Mouse (Mus musculus) urinary bladder, postnatal 25 days (tissue): ENCODE measurements around the gene Sema4b.

ENCODE experiments used
- DNase-seq: peaks from one replicate; pipeline ENCODE4 v3.0.0; 2022; ENCODE audit warnings: low spot score

Sema4b gene

GRCm38 (mm10) chr7:80186531-80187296, at the start of gene Sema4b:
TSS of gene Sema4b (plus strand) at chr7:80186841.
- peak; percentile 88 for DNase-seq

DNA sequence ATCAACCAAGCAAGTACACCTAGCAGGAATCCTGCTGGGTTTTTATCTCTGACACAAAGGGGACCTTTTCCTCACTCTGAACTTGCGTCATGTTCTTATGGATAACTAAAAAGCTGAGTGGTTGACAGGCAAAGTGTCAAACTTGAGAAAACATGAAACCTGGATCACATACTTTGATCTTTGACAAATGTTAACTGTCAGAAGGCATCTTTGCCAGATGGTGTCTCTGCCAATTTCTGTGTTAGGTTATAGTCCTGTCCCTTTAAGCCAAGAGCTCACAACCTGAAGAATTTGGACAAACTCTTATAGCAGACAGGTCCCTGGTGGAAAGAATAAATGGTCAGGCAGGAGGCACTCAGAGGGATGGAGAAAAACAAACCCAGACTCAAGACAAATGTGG, 48.3 kb upstream of the Sema4b start:
- no peak for DNase-seq

DNA sequence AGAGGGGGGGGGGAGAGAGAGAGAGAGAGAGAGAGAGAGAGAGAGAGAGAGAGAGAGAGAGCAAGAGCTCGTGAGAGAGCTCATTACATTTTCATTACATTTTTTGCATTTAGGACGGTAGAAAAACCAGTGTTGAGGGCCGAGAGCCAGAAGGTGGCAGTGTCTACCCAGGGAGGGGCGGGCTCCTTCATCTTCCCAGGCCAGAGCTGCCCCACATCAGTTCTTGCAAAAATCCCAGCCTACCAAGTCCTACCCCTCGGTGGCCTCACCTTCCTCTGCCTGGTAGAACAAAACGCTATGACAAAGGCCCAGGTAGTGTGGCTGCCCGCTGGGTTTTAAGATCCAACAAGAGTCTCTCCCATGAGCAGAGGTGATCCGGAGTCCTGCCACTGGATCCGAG, 45.8 kb upstream of the Sema4b start:
- peak; percentile 65 for DNase-seq

DNA sequence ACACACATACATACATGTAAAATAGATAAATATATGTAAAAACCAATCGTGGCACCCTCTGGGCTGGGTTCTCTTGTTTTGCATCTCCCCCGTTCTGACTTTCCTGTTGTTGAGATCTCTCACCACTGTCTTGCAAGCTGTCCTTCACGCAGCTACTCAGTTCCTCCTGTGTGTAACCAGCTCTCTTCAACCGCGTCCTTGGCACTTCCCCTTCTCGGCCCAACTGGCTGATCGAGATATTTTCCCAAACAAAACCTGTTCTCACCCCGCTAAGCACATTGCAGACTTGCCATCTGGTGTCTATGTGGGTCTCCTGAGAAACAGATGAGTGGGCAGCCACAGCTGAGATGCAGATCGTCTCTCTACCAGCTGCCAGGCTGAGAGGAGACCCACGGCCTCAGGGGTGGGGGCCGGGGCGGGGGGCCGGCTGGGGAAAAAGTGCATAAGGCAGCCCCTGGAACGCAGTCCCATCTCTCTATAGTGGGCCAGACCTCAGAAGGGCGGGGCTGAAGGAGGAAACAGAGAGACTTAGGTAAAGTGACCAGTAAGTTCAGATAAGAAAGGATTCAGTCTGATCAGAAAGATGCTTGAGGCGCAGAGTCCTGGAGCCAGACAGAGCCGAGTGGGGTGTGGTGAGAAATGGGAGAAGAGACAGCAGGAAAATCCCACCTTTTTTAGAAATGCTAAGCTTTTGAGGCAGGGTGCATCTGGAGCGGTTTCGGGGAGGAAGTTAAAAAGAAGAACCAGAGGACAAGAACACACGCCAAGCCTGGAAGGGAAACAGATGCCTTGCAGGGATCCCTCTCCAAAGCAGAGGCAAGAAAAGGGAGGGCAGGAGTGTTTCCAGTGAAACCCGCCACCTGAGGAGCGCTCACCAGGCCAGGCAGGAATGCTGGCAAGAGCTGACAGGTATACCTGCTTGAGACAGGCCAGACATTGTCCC, 43.0 kb upstream of the Sema4b start:
- DNase-seq = no peak

DNA sequence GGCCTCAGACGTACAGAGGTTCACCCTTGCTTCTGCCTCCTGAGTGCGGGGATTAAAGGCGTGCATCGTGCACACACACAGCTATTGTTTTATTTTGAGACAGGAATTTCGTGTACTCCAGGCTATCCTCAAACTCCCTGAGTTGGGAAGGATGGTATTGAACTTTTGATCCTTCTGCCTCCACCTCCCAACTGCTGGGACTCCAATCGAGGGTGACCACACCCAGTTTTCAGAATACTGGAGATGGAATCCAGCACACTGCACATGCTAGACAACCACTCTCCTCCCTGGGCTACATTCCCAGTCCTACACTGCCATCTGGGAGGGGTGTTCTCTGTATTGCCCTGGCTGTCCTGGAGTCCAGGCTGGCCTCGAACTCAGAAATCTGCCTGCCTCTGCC, 41.9 kb upstream of the Sema4b start:
- DNase-seq = no peak

DNA sequence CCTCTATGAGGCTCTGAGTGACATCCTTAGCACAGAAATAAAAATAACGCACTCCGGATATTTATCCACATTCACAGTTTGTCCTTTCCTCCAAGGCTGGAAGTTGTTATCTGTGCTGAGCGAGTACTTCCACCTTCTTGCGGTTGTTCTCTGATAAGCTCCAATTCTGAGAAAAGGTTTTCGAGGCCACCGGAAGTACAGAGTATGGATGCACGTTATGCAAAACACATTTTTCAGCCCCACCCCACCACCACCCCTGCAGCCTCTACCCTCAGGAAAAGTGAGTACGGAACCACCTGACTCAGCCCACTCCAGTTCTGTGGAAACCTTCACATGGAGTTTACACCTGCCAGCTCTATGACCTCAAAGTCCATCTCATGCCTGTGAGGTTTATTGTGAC, 40.6 kb upstream of the Sema4b start:
- no peak for DNase-seq

- no peak for DNase-seq
Observed at GRCm38 (mm10) chr7:80149356-80149755, 37.3 kb upstream of the Sema4b start.

DNA sequence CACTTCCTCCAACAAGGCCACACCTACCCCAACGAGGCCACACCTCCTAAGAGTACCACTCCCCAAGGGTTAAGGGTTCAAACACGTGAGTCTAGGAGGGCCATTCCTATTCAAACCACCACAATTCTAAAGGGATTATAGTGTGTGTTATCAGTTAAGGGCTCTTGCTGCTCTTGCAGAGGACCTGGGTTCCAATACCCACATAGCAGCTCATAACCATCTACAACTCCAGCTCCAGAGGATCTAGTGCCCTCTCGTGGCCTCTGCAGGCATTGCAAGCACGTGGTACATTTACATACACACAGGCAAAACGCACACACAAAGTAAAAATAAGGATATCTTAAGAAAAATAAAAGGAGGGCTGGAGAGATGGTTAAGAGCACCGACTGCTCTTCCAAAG, 34.5 kb upstream of the Sema4b start:
- DNase-seq = no peak

GRCm38 (mm10) chr7:80152756-80153155, 33.9 kb upstream of the Sema4b start:
- DNase-seq = no peak

GRCm38 (mm10) chr7:80154689-80155088, 32.0 kb upstream of the Sema4b start:
- DNase-seq = no peak

GRCm38 (mm10) chr7:80156711-80157227, 29.9 kb upstream of the Sema4b start:
- DNase-seq = peak; percentile 52

- DNase-seq = no peak
Observed at GRCm38 (mm10) chr7:80158496-80159268, 28.0 kb upstream of the Sema4b start.

- no peak for DNase-seq
Observed at GRCm38 (mm10) chr7:80160293-80160944, 26.2 kb upstream of the Sema4b start.

DNA sequence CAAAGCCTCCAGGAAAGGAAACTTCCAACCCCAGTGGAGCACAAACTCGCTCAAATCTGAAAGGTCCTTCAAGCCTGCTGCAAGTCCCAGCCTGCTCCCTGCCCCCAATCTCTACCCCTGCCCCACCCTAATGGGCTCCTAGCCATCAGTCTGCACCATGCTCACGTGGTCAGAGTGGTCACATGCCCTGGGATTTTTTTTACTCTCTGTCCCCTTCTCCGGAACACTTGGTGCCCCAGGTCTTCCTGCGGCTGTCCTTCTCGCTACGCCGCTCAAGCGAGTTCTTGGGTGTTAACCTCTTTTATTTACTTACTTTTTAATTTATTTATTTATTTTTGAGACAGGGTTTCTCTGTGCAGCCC, 25.7 kb upstream of the Sema4b start:
- DNase-seq = peak; percentile 53

DNA sequence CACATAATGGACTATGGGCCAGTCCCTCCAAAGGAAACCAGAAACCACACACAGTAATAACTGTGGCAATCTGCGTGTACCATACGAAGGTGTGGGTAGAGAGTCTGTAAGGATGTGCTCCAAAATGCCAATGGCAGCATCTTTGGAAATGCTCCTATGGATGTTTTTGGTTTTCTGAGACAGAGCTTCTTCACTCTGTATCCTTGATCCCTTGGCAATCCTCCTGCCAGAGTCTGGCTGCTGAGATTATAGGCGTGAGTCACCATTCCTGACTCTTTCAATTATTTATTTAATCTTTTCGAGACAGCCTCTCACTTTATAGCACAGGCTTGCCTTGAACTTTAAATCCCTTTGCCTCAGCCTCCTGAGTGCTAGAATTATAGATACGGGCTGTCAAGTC, 21.2 kb upstream of the Sema4b start:
- no peak for DNase-seq

GRCm38 (mm10) chr7:80166740-80167139, 19.9 kb upstream of the Sema4b start:
- peak; percentile 50 for DNase-seq

- no peak for DNase-seq
Observed at GRCm38 (mm10) chr7:80169847-80170246, 16.8 kb upstream of the Sema4b start.

- no peak for DNase-seq
Observed at GRCm38 (mm10) chr7:80171345-80171744, 15.3 kb upstream of the Sema4b start.

DNA sequence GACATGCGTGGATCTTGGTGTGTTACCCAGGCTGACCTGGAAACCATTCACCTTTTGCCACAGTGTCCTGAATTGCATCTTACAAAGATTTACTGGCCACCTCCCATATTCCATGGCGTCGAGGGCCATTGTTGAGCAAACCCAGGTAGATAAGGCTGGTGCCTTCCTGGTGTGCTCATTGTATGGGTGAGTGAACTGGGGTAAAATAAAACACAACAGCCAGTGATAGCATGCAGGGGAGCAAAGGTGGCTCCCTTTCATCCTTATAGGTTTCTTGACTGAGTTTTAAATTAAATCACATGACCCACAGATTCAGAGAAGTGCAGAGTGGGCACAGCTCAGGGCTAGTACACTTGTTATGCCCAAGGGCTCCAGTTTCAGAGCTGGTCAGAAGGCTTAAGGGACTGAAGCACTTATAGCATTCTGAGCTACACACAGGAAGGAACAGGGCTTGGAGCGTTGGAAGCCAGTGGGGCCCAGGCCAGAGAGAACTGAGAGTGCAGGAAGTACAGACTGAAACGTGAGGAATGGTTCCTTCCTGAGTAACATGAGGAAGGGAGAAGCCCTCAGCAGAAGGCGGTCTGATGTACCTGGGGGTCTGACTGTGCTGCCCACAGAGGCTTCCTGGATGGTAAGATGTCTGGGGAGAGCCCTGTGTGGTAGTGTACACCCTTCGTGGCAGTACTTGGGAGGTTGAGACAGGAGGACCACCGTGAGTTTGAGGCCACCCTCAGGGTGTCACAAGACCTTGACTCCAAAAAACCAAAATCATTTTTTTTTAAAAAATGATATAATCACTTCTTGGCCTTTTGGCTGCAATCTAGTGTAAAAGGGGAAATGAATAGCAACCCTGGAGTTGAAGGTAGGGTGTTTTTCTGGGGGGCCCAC, 14.3 kb upstream of the Sema4b start:
- no peak for DNase-seq

DNA sequence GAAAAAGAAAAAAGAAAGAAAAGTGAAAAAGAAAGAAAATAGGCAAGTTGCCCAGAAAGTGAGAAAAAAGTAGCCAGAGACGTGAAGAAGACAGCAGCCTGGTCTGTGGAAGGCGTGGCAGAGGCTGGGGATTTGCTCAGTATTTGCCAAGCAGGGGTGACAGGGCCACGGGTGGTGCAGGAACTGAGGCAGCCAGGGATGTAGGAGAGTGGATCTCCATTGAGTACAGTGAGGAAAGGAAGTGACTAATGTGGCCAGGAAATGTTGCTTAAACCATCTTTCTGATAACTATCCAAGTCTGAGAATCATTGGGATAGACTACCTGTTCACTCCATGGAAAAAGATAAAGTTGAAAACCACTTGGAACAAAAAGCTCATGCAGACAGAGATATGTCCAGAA, 10.5 kb upstream of the Sema4b start:
- DNase-seq = no peak

- DNase-seq = no peak
Observed at GRCm38 (mm10) chr7:80177438-80177837, 9.2 kb upstream of the Sema4b start.
